Mouse (Mus musculus) stomach, embryonic 15.5 days (tissue): Measurements from ENCODE around the gene Vcp. TPM values are rescaled to one million over a fixed set of nuclear protein-coding genes. Genes with fewer than 3 reads are reported as not detected.

Experiments
- ATAC-seq: fragments of 200-750 bp; cut with Nextera tagmentation; 2 replicates; pipeline ENCODE4 v1.8.0; 2017; ENCODE audit warnings: low read depth, moderate number of reproducible peaks, moderate TSS enrichment; ENCODE audit not compliant: insufficient read depth, low FRiP score
- H3K27ac ChIP-seq: fragments of 300-500 bp; sonication (generic); 2 replicates; pipeline ENCODE4 v1.5.1; 2015; ENCODE audit warnings: mild to moderate bottlenecking, inconsistent platforms
- H3K27me3 ChIP-seq: fragments of 300-500 bp; sonication (generic); replicated peaks from 2 replicates; pipeline ENCODE4 v1.6.1; 2015; ENCODE audit warnings: inconsistent platforms
- H3K36me3 ChIP-seq: fragments of 300-500 bp; sonication (generic); 2 replicates; pipeline ENCODE4 v1.6.1; 2015; ENCODE audit warnings: inconsistent platforms
- H3K4me1 ChIP-seq: fragments of 300-500 bp; sonication (generic); 2 replicates; pipeline ENCODE4 v1.6.1; 2015; ENCODE audit warnings: inconsistent platforms
- H3K4me2 ChIP-seq: fragments of 300-500 bp; sonication (generic); 2 replicates; pipeline ENCODE4 v1.6.1; 2015; ENCODE audit warnings: mild to moderate bottlenecking, inconsistent platforms
- H3K4me3 ChIP-seq: fragments of 300-500 bp; sonication (generic); replicated peaks from 2 replicates; pipeline ENCODE4 v1.5.1; 2015; ENCODE audit warnings: inconsistent platforms
- H3K9ac ChIP-seq: fragments of 300-500 bp; sonication (generic); 2 replicates; pipeline ENCODE4 v1.6.1; 2015; ENCODE audit warnings: inconsistent platforms
- H3K9me3 ChIP-seq: fragments of 300-500 bp; sonication (generic); 2 replicates; pipeline ENCODE4 v1.6.1; 2016; ENCODE audit warnings: inconsistent platforms
- WGBS: fragments of 180-500 bp; shearing (Covaris S2); methylation state at CpG from one replicate; pipeline ENCODE4 v1.1.7; 2015; 5-methylcytosine and 5-hydroxymethylcytosine counted together
- polyA plus RNA-seq: library from polyadenylated mRNA; unstranded; fragments of >200 nt; fragmentation: Nextera tagmentation; extraction: Ambion mirVana; gene quantifications from 2 replicates; pipeline ENCODE4 v1.2.1, GENCODE M21; 2015

Vcp gene
- polyA plus RNA-seq, 1 experiment from 2014 or later = 430 TPM

DNA sequence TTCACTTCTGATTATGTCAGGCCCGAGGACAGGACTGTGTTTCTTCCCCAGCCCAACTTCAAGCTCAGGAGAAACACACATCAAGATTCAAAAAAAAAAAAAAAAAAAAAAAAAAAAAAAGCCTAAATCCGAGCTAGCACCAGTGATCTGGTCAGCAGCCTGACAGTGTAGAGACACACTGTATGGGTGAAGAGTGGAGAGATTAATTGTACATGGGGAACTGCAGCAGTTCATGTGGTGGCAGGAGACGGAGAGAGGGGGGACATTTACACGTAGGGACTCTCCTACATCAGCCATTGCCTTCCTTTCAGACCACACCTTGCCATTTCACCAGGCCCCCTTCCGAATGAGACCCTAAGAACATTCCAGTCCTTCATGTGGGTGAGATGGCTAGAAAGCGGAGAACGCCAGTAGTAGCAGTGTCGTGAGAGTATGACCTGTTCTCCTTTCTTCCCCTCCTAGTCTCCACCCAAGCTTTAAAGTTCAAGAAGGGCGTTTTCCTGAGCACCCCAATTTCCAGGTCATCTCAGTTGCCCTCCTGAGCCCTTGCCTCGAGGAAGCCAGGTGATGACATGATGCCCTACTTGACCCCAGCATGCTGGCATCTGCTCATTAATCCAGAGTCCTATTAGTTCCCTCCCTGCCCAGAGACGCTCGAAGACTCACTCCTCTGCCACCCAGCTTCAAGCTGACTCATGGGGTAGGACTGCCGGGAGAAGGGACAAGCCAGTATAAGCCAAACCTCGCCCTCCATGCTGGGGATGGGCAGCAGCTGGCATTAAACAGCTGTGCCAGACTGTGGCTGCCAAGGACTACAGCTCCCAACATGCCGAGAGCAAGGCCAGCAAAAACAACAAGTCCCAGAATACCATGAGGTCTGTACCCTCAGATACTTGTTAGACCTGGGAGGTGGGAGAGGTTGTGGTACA is 38.5 kb upstream of the Vcp start:
- H3K4me2 ChIP-seq = peak overlapping the region; percentile 89
- peak overlapping the region; percentile 71 for H3K27ac ChIP-seq

DNA sequence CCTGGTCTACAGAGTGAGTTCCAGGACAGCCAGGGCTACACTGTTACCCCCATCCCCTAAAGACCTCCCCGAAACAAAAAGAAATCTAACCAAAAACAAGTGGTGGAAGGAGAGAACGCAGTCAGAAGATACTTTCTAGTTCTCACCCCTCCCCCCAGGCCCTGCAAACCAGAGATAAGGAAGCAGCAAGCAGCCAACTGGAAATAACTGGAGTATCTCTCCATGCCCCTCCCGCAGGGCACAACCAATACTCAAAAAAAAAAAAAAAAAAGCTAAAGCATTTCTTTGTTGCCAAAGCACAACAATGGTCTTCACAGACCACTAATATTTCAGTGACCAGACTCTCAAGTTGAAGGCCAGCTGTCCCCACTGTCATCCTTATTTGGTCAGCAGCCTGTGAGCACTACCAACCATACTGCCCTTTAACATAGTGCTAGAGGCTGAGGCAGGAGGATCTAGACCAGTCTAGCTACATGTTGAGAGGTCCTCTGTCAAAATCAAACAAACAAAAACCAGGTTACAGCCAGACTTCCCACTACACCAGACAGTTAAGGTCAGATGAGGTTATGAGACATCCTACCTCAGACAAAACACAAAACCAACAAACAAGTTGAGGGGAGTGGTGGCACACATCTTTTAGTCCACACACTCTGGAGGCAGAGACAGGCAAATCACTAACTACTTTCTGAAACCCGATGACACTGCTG is 37.7 kb upstream of the Vcp start:
- H3K9me3 ChIP-seq = no peaks in the 10 kb centered on the region
- no peak overlapping the region for H3K4me2 ChIP-seq

More for the DNA sequence above, 38.5 kb upstream of the Vcp start:
- H3K27me3 ChIP-seq = no peaks in the 10 kb centered on the region
- peak overlapping the region; percentile 70 for H3K4me3 ChIP-seq
- peaks cover 12% of the 10 kb centered on the region for H3K4me1 ChIP-seq
- H3K36me3 ChIP-seq = peaks cover 5% of the 10 kb centered on the region; the same call in 1 of the 2 replicates
- no peak for ATAC-seq
- WGBS = 48% methylated on average over 14 of the region's 15 CpGs
- peak overlapping the region; percentile 61; the same call in 1 of the 2 replicates for H3K9ac ChIP-seq
- H3K9me3 ChIP-seq = no peaks in the 10 kb centered on the region

DNA sequence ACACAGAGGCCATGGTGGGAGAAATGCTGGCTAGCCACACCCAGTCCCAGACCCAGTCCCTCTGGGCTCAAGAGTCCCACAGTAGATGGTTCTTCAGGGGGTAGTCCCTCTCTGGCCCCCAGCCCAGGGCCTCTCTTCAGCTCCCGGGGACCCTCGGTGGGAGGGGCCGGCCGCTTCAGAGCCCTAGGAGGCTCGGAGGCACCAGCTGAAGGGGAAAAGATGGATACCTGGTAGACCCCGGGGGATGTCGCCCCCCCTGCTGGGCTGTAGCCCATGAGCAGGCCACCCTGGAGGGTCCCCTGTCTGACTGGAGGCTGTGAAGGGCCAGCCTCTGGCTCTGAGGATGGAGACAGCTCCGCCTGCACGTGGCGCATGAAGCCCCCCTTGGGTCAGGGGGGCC is 36.0 kb upstream of the Vcp start:
- H3K4me3 ChIP-seq = no peak overlapping the region
- H3K36me3 ChIP-seq = peaks cover 13% of the 10 kb centered on the region; the same call in 1 of the 2 replicates
- no peaks in the 10 kb centered on the region for H3K27me3 ChIP-seq
- peaks cover 16% of the 10 kb centered on the region for H3K4me1 ChIP-seq
- ATAC-seq = no peak
- H3K9me3 ChIP-seq = no peaks in the 10 kb centered on the region
- no peak overlapping the region for H3K9ac ChIP-seq
- WGBS = 82% methylated on average over 10 of the region's 10 CpGs
- H3K4me2 ChIP-seq = no peak overlapping the region
- H3K27ac ChIP-seq = no peak overlapping the region

More for the DNA sequence above, 37.7 kb upstream of the Vcp start:
- Histone ChIP-seq H3K4me1 (peaks cover 12% of the 10 kb centered on the region), H3K36me3 (peaks cover 13% of the 10 kb centered on the region; the same call in 1 of the 2 replicates), H3K9ac (no peak overlapping the region), H3K4me3 (no peak overlapping the region; the same call in 1 of the 2 replicates), H3K27me3 (no peaks in the 10 kb centered on the region), H3K27ac (no peak overlapping the region)
- 69% methylated on average over 4 of the region's 4 CpGs for WGBS
- ATAC-seq = no peak

DNA sequence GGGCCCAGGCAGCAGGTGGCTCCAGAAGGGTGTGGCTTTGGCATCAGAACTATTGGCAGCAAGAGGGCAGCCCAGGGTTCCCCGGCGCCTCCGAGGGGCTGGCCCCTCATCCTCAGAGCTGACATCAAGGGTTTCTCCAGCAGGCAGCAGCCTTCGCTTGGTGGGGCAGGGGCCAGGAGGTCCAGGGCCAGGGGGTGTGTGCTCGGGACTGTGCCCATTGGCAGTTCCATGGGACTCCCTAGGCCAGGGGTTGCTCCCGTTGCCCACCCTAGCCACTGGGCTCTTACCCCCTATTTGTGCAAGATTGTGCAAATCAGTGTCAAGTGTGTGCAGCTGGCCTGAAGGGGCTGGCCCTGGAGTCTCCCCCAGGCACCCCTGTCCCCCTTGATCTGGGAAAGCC is 35.5 kb upstream of the Vcp start:
- Histone ChIP-seq H3K27ac (no peak overlapping the region), H3K9ac (no peak overlapping the region), H3K9me3 (no peaks in the 10 kb centered on the region), H3K36me3 (peaks cover 13% of the 10 kb centered on the region; the same call in 1 of the 2 replicates), H3K4me2 (no peak overlapping the region), H3K4me1 (peaks cover 16% of the 10 kb centered on the region), H3K4me3 (no peak overlapping the region), H3K27me3 (no peaks in the 10 kb centered on the region)
- ATAC-seq = no peak
- WGBS = 87% methylated on average over 6 of the region's 6 CpGs

DNA sequence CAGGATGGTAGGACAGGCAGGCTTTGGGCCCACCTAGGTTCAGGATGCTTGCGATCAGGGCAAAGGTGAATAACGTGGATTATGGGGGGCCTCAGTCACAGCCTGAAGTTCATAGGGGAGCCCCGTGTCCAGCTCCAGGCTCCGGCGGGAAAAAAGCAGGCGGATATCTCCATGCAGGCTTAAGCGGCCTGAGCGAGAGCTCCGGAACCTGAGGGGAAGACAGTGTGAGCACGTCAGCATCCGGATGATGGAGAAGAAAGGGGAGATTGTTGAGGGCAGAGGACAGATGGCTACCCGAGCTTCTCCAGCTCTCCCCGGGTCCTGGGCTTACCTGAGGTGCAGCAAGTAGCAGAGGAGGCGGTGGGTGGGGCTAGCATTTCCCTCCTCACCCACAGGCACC is 33.2 kb upstream of the Vcp start:
- ATAC-seq = no peak
- H3K4me3 ChIP-seq = no peak overlapping the region
- H3K4me1 ChIP-seq = peaks cover 14% of the 10 kb centered on the region
- no peak overlapping the region for H3K4me2 ChIP-seq
- peaks cover 27% of the 10 kb centered on the region for H3K36me3 ChIP-seq
- H3K9ac ChIP-seq = no peak overlapping the region
- 81% methylated on average over 14 of the region's 14 CpGs for WGBS
- no peaks in the 10 kb centered on the region for H3K9me3 ChIP-seq
- H3K27me3 ChIP-seq = no peaks in the 10 kb centered on the region
- no peak overlapping the region for H3K27ac ChIP-seq

DNA sequence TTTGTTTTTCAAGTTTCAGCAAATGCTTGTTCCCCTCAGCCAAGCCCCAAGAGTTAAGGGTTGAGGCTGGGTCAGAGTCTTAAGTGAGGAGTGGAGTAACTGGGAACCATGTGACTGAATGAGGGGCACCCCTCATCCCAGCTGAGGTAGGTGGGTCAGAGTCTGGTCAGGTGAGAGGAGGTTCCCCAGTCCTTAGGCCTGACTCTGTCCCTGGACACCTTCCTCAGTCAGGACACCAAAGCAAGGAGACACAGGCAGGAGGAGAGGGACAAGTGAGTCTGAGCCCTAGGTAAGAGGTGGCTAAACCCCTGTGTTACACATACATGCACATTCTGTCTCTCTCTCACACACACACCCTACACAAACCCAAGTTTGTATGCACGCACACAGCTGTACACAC is 32.2 kb upstream of the Vcp start:
- Histone ChIP-seq H3K4me3 (no peak overlapping the region), H3K9ac (no peak overlapping the region), H3K4me2 (no peak overlapping the region), H3K27ac (no peak overlapping the region), H3K27me3 (no peaks in the 10 kb centered on the region), H3K36me3 (peaks cover 35% of the 10 kb centered on the region), H3K4me1 (peaks cover 14% of the 10 kb centered on the region), H3K9me3 (no peaks in the 10 kb centered on the region)
- 100% methylated on average over 1 of the region's 1 CpGs for WGBS
- ATAC-seq = no peak

DNA sequence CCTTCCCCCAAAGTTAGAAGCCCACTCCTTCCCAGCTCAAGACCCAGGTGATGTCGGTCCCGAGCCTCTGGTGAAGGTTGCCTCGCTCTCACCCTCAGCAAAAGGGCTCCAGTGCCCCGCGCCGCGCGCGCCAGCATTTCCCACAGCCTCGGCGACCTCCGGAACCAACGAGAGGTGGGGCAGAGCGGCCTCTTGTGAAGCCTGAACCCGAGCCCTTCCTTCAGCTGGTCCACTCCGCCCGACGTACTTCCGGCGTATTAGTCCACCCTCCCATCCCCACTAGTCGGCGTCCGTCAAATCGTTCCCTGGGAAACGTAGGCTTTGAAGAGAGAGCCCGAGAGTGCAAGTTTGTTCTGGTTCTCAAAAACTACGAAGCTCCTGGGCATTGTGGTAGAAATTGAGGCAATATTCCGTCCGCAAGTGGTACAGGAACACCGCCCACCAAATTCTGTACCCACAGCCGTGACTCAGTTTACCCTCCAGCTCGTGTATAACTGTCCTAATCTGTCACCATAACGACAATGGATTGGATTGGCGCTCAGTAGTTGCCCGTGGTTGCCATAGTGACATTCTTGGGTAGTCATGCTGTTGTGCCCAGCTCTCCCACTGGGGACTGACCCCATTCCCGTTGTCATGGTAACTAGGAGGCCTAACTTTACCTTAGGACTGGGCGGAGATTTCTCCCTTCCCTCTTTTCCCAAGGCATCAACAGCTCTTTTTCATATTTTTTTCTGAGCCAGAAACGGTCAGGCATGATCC is 31.1 kb upstream of the Vcp start, which contains the start of gene Stoml2:
Gene Stoml2, minus strand, starts transcription at position 474 of the 759 bp plus-strand sequence.
- 1% methylated on average over 38 of the region's 38 CpGs for whole genome bisulfite sequencing
- H3K4me1 ChIP-seq = peaks cover 14% of the 10 kb centered on the region
- H3K9ac ChIP-seq = peak within 1 kb of the TSS; percentile 89
- H3K4me2 ChIP-seq = peak within 1 kb of the TSS; percentile 78
- peak; percentile 96 for ATAC-seq
- no peaks in the 10 kb centered on the region for H3K27me3 ChIP-seq
- H3K4me3 ChIP-seq = peak within 1 kb of the TSS; percentile 71
- peak within 1 kb of the TSS; percentile 84 for H3K27ac ChIP-seq
- H3K9me3 ChIP-seq = no peaks in the 10 kb centered on the region
- peaks cover 41% of the 10 kb centered on the region for H3K36me3 ChIP-seq

DNA sequence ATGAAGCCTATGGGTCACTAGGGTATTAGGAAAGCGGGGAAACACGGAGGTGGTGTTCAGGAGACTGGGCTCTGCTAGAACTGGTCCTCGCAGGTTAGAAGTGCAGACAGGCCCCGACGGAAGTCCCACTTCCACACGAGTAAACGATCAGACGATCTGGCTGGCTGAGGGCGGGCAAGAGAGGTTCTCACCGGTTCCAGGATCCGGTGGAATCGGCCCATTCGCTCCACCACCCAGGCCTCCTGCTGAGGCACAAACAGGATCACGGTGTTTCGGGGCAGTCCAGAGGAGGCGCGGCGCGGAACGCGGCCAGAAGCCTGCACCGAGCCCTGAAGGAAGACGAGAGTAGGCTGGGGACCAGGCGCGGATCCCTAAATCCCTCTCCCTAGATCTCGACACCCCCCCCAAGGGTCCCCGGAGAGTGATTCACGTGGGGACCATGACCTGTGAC is 30.5 kb upstream of the Vcp start:
- peak overlapping the region; percentile 71 for H3K4me3 ChIP-seq
- no peaks in the 10 kb centered on the region for H3K9me3 ChIP-seq
- peak overlapping the region; percentile 89 for H3K9ac ChIP-seq
- H3K4me1 ChIP-seq = peaks cover 14% of the 10 kb centered on the region
- H3K27me3 ChIP-seq = no peaks in the 10 kb centered on the region
- H3K4me2 ChIP-seq = peak overlapping the region; percentile 78
- H3K36me3 ChIP-seq = peaks cover 38% of the 10 kb centered on the region
- H3K27ac ChIP-seq = peak overlapping the region; percentile 82
- ATAC-seq = peak; percentile 55
- WGBS = 1% methylated on average over 28 of the region's 28 CpGs

DNA sequence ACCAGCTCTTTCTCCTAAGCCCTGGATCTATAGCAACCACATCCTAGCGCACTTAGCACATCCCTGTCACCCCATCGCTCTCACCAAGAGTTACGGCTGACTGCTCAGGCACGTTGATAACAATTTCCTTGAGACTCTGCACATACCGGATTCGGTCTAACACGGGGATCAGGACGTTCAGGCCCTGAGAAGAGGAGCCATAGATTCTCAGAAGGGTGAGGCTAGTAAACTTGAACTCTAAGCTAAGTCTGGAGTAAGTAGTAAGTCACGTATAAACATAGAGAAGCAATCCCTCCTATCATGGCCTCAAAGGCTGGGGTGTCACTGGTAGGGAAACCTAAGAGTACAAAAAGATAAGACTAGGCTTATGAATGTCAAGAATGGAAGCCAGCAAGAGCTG is 30.0 kb upstream of the Vcp start:
- Histone ChIP-seq H3K4me1 (peaks cover 14% of the 10 kb centered on the region), H3K27me3 (no peaks in the 10 kb centered on the region), H3K27ac (peak overlapping the region; percentile 82), H3K9ac (peak overlapping the region; percentile 89), H3K9me3 (no peaks in the 10 kb centered on the region), H3K4me2 (peak overlapping the region; percentile 78), H3K4me3 (peak overlapping the region; percentile 71), H3K36me3 (peaks cover 38% of the 10 kb centered on the region)
- no peak for ATAC-seq
- 69% methylated on average over 9 of the region's 9 CpGs for WGBS

DNA sequence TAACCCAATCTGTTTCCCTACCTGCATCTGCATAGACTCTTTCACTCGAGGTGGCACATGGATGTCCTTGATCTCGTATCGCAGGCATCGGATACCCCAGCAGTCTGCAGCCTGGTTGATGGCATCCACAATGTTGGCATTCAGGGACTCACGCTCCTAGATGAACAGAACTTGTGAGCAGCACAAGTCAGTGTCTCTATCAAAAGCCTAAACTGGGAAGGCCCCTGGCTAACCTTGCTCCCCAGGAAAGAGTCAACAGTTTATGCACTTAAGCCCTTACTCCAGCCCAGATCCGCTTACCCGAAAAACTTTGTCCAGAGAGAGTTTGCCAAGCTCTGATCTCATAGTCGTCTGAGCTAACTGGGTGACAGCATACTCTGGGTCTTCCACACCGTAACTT is 29.4 kb upstream of the Vcp start:
- H3K4me1 ChIP-seq = peaks cover 16% of the 10 kb centered on the region
- H3K9me3 ChIP-seq = no peaks in the 10 kb centered on the region
- ATAC-seq = no peak
- no peak overlapping the region for H3K4me3 ChIP-seq
- H3K36me3 ChIP-seq = peaks cover 38% of the 10 kb centered on the region
- no peaks in the 10 kb centered on the region for H3K27me3 ChIP-seq
- H3K4me2 ChIP-seq = no peak overlapping the region; the same call in 1 of the 2 replicates
- WGBS = 89% methylated on average over 9 of the region's 9 CpGs
- H3K9ac ChIP-seq = no peak overlapping the region
- H3K27ac ChIP-seq = no peak overlapping the region

DNA sequence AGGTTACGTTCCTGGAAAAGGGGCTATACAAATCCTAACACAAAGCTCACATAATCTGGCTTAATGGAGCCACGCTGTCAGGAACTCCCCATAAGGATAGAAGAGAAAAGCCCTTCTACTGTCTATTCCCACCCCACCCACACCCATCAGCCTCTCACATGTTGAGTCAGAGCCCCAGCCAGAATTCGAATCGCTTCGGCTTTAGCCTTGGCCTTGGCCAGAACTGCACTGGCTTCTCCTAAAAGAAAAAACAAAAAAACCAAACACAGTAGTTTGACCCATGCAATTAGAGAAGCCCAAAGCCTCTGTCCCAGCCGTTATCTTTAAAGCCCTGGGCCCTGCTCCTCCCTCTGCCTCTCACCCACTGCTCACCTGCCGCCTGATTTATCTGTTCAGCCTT is 28.8 kb upstream of the Vcp start:
- 94% methylated on average over 7 of the region's 7 CpGs for WGBS
- Histone ChIP-seq H3K9ac (no peak overlapping the region), H3K9me3 (no peaks in the 10 kb centered on the region), H3K4me3 (no peak overlapping the region), H3K27me3 (no peaks in the 10 kb centered on the region), H3K4me1 (peaks cover 21% of the 10 kb centered on the region), H3K4me2 (no peak overlapping the region), H3K27ac (no peak overlapping the region), H3K36me3 (peaks cover 38% of the 10 kb centered on the region)
- no peak for ATAC-seq
